Mouse (Mus musculus) liver, adult 2 months (tissue): ENCODE results near the gene Haghl. TPM values are rescaled to one million over a fixed set of nuclear protein-coding genes. Genes with fewer than 3 reads are reported as not detected.

ENCODE experiments used
- DNase-seq: peaks from one replicate; pipeline ENCODE4 v3.0.0-alpha.2; 2011; ENCODE audit warnings: low read depth, low spot score; ENCODE audit errors: extremely low read depth
- H3K27ac ChIP-seq: fragments of 200-500 bp; replicated peaks from 2 replicates; pipeline ENCODE4 v1.5.1; 2012; ENCODE audit warnings: low read depth, mild to moderate bottlenecking, control low read depth, inconsistent platforms, low read length; ENCODE audit not compliant: insufficient read depth
- H3K27me3 ChIP-seq: fragments of 200-500 bp; 2 replicates; pipeline ENCODE4 v1.6.1; 2012; ENCODE audit warnings: mild to moderate bottlenecking, moderate library complexity, low read length, inconsistent platforms; ENCODE audit not compliant: control insufficient read depth, insufficient read depth
- H3K36me3 ChIP-seq: fragments of 200-500 bp; 2 replicates; pipeline ENCODE4 v1.6.1; 2012; ENCODE audit warnings: low read length, inconsistent platforms; ENCODE audit not compliant: control insufficient read depth, insufficient read depth
- H3K4me1 ChIP-seq: fragments of 200-500 bp; 2 replicates; pipeline ENCODE4 v1.6.1; 2011; ENCODE audit warnings: low read length; ENCODE audit not compliant: control insufficient read depth, insufficient read depth
- H3K4me3 ChIP-seq: fragments of 200-500 bp; 2 replicates; pipeline ENCODE4 v1.5.1; 2011; ENCODE audit warnings: low read depth, mild to moderate bottlenecking, control low read depth, low read length, moderate library complexity; ENCODE audit not compliant: insufficient read depth
- H3K79me2 ChIP-seq: fragments of 200-500 bp; 2 replicates; pipeline ENCODE4 v1.6.1; 2012; ENCODE audit warnings: inconsistent platforms, mild to moderate bottlenecking, low read length, moderate library complexity; ENCODE audit not compliant: control insufficient read depth, insufficient read depth
- H3K9ac ChIP-seq: fragments of 200-500 bp; 2 replicates; pipeline ENCODE4 v1.6.1; 2012; ENCODE audit warnings: low read depth, mild to moderate bottlenecking, control low read depth, inconsistent platforms, low read length
- CTCF ChIP-seq: fragments of 200-500 bp; IDR thresholded peaks from 2 replicates; pipeline ENCODE4 v1.5.1; 2011; ENCODE audit warnings: low read depth, low read length, control low read depth
- POLR2A ChIP-seq: fragments of 200-500 bp; IDR thresholded peaks from 2 replicates; pipeline ENCODE4 v1.6.1; 2011; ENCODE audit warnings: low read length, control low read depth; ENCODE audit not compliant: insufficient read depth; ENCODE audit errors: extremely low read depth
- WGBS: fragments of 180-500 bp; shearing (Covaris S2); methylation state at CpG from one replicate; pipeline ENCODE4 v1.1.7; 2018; 5-methylcytosine and 5-hydroxymethylcytosine counted together
- polyA plus RNA-seq: library from polyadenylated mRNA; depleted of rRNA; stranded (reverse); fragments of >200 nt; gene quantifications from 2 replicates; pipeline ENCODE4 v1.2.3, GENCODE M21; 2012
- total RNA-seq: library from RNA; depleted of rRNA; stranded (reverse); fragments of >200 nt; gene quantifications from 2 replicates; pipeline ENCODE4 v1.2.3, GENCODE M21; 2014

Gene Haghl
- total and polyA plus RNA-seq, 2 experiments = 6.0 to 14.1 TPM

- 95% methylated on average over 5 of the region's 5 CpGs for WGBS
- H3K79me2 ChIP-seq = 0 out of 2 replicates have a peak, but pooled peaks cover 6% of the 10 kb centered on the region
- peaks cover 4% of the 10 kb centered on the region; the same call in 1 of the 2 replicates for H3K4me1 ChIP-seq
- H3K9ac ChIP-seq = no peak overlapping the region
- no peak for TF ChIP-seq POLR2A
- TF ChIP-seq CTCF = no peak
- H3K27me3 ChIP-seq = no peaks in the 10 kb centered on the region
- DNase-seq = no peak
- no peak overlapping the region for H3K27ac ChIP-seq
- H3K4me3 ChIP-seq = no peak overlapping the region
- peaks cover 5% of the 10 kb centered on the region; the same call in 1 of the 2 replicates for H3K36me3 ChIP-seq
Observed at GRCm38 (mm10) chr17:25777948-25778347, 7.5 kb downstream of the Haghl start.

- Histone ChIP-seq H3K4me1 (peaks cover 4% of the 10 kb centered on the region; the same call in 1 of the 2 replicates), H3K4me3 (no peak overlapping the region), H3K36me3 (peaks cover 5% of the 10 kb centered on the region; the same call in 1 of the 2 replicates), H3K79me2 (0 out of 2 replicates have a peak, but pooled peaks cover 6% of the 10 kb centered on the region), H3K27ac (no peak overlapping the region), H3K27me3 (no peaks in the 10 kb centered on the region), H3K9ac (no peak overlapping the region)
- WGBS = 82% methylated on average over 10 of the region's 10 CpGs
- DNase-seq = no peak
- TF ChIP-seq CTCF = no peak
- no peak for TF ChIP-seq POLR2A
Observed at GRCm38 (mm10) chr17:25775318-25776062, 10.0 kb downstream of the Haghl start.

GRCm38 (mm10) chr17:25773549-25774120 is 11.8 kb downstream of the Haghl start, which contains the start of gene Narfl:
Gene Narfl (plus strand): TSS chr17:25773776.
- Histone ChIP-seq H3K36me3 (peaks cover 3% of the 10 kb centered on the region; the same call in 1 of the 2 replicates), H3K9ac (peak within 1 kb of the TSS; percentile 84), H3K27me3 (no peaks in the 10 kb centered on the region), H3K4me1 (peaks cover 4% of the 10 kb centered on the region; the same call in 1 of the 2 replicates), H3K27ac (0 out of 2 replicates have a peak within 1 kb of the TSS, but pooled peaks have one; percentile 26), H3K79me2 (0 out of 2 replicates have a peak, but pooled peaks cover 6% of the 10 kb centered on the region), H3K4me3 (peak within 1 kb of the TSS; percentile 85)
- WGBS = under 1% methylated on average over 37 of the region's 37 CpGs
- DNase-seq = peak; percentile 93
- TF ChIP-seq CTCF = peak; percentile 95
- TF ChIP-seq POLR2A = peak; percentile 72

- Histone ChIP-seq H3K9ac (no peak overlapping the region), H3K4me1 (peaks cover 2% of the 10 kb centered on the region; the same call in 1 of the 2 replicates), H3K4me3 (no peak overlapping the region), H3K27me3 (no peaks in the 10 kb centered on the region), H3K36me3 (no peaks in the 10 kb centered on the region), H3K27ac (no peak overlapping the region), H3K79me2 (0 out of 2 replicates have a peak, but pooled peaks cover 3% of the 10 kb centered on the region)
- 63% methylated on average over 9 of the region's 9 CpGs for WGBS
- no peak for TF ChIP-seq CTCF
- no peak for TF ChIP-seq POLR2A
- DNase-seq = no peak
Observed at GRCm38 (mm10) chr17:25769331-25769730, 16.1 kb downstream of the Haghl start.

GRCm38 (mm10) chr17:25765886-25766285 is 19.6 kb downstream of the Haghl start:
- H3K36me3 ChIP-seq = no peaks in the 10 kb centered on the region
- 80% methylated on average over 5 of the region's 5 CpGs for WGBS

More at GRCm38 (mm10) chr17:25765886-25766285, 19.6 kb downstream of the Haghl start:
- no peaks in the 10 kb centered on the region for H3K27me3 ChIP-seq
- no peaks in the 10 kb centered on the region for H3K79me2 ChIP-seq
- no peaks in the 10 kb centered on the region for H3K4me1 ChIP-seq
- H3K9ac ChIP-seq = no peak overlapping the region
- no peak overlapping the region for H3K27ac ChIP-seq
- TF ChIP-seq POLR2A = no peak
- no peak for TF ChIP-seq CTCF
- H3K4me3 ChIP-seq = no peak overlapping the region
- no peak for DNase-seq
